ENCODE assay signal across 18 mouse cellular contexts in genomic region chr10:121403104-121403503, GRCm38 (mm10).
"Had no signal": no experiment of that assay in that cellular context is flagged by ENCODE, and none has a peak within 500 bp of the region (broad histone marks: within the 10 kb centered on the region; RNA-seq: fewer than 3 reads in every experiment).

No protein-coding gene starts in this region.

- H3K4me2 ChIP-seq: limb, embryonic 13.5 days; liver, embryonic 12.5 days; liver, embryonic 15.5 days; midbrain, embryonic 11.5 days; neural tube, embryonic 13.5 days had no signal

- H3K27me3 ChIP-seq: limb, embryonic 13.5 days; liver, embryonic 12.5 days; liver, embryonic 15.5 days; neural tube, embryonic 13.5 days had no signal

- DNase-seq: kidney, adult 2 months; kidney, postnatal 25 days; layer of hippocampus, adult 9-11 months; liver; lung, adult 2 months; lung, postnatal 14 days; lung, postnatal 4 days; midbrain, embryonic 14.5 days; retina, postnatal 1 day; right cerebral cortex, postnatal 25 days; thymus, postnatal 25 days had no signal

- H3K27ac ChIP-seq: kidney, postnatal 0 days; layer of hippocampus, adult 2 months; limb, embryonic 13.5 days; liver, embryonic 12.5 days; liver, embryonic 15.5 days; neural tube, embryonic 13.5 days had no signal

- H3K4me3 ChIP-seq: layer of hippocampus, adult 2 months; limb, embryonic 13.5 days; liver, embryonic 12.5 days; liver, embryonic 15.5 days; neural tube, embryonic 13.5 days had no signal

- H3K4me1 ChIP-seq: liver, embryonic 12.5 days; liver, embryonic 15.5 days; neural tube, embryonic 13.5 days had no signal

- H3K9me3 ChIP-seq: limb, embryonic 13.5 days; liver, embryonic 12.5 days; liver, embryonic 15.5 days; neural tube, embryonic 13.5 days had no signal

- H3K9ac ChIP-seq: limb, embryonic 13.5 days; liver, embryonic 12.5 days; liver, embryonic 15.5 days; neural tube, embryonic 13.5 days had no signal

- ATAC-seq: liver, embryonic 12.5 days had no signal

- H3K36me3 ChIP-seq: limb, embryonic 13.5 days; liver, embryonic 12.5 days; liver, embryonic 15.5 days; neural tube, embryonic 13.5 days had no signal
